Mouse (Mus musculus): Measurements from ENCODE around the gene Phactr2.
"Not testable (repeated sequence)": the region's sequence is repeated elsewhere in the genome, so short reads cannot be mapped to it uniquely, and the experiment has no call there.

The Phactr2 gene

GRCm38 (mm10) chr10:13473833-13474567 lies at the start of gene Phactr2:
Phactr2 (minus strand) TSS chr10:13474412.
- DNase-seq, result peak; percentile 22 to 31

GRCm38 (mm10) chr10:13521857-13522256 lies 47.6 kb upstream of the Phactr2 start:
- DNase-seq, result no peak

GRCm38 (mm10) chr10:13502371-13502770 lies 28.2 kb upstream of the Phactr2 start:
- DNase-seq, result no peak

GRCm38 (mm10) chr10:13501533-13501932 lies 27.3 kb upstream of the Phactr2 start:
- DNase-seq, result peak in 1 of 2 experiments; percentile 17

DNA sequence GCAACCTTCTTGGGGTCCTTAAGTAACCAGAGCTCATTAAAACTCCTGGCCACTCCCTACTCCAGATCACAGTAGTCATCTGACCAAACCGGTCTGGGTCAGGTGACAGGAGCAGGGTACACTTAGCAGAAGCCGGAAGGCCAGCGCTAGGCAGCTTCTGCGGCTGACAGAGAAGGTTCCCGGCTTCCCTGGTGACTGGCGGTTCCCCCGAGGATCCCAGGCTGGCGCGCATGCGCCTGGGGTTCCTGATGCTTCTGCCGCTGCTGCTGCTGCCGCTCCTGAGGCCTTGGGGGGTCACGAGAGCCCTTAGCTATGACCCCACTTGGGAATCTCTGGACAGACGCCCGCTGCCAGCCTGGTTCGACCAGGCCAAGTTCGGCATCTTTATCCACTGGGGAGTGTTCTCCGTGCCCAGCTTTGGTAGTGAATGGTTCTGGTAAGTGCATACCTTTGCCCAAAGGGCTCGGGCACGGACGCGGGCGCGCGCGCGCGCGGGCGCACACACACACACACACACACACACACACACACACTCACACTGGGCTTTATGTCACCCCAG lies 26.8 kb upstream of the Phactr2 start:
- peak; percentile 80 for DNase-seq

- peak in 1 of 2 experiments; percentile 7 for DNase-seq
These were observed 26.3 kb upstream of the Phactr2 start for GRCm38 (mm10) chr10:13500473-13500872.

GRCm38 (mm10) chr10:13499331-13499730 lies 25.1 kb upstream of the Phactr2 start, which contains the start of gene Fuca2:
Fuca2 (plus strand) TSS chr10:13499540.
- no peak for DNase-seq

DNA sequence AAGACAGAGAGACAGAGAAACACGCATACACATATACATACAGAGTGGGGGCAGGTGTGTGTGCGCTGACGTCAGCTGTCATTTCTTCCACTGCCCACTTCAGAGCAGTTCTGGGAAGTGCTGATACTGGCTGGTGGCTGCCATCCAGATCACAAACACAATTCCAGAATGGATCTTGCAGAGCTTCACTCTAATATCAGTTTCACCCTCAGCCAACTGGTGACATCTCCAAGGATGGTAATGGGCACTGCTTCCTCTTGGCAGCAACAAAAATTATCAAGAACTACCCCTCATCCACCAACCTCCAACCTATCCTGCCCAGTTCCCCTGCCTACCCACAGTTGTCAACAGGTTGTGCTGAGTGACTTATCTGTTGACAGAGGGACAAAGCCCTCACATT lies 22.1 kb upstream of the Phactr2 start:
- no peak for DNase-seq

GRCm38 (mm10) chr10:13493978-13494686 lies 19.9 kb upstream of the Phactr2 start:
- no peak for DNase-seq

DNA sequence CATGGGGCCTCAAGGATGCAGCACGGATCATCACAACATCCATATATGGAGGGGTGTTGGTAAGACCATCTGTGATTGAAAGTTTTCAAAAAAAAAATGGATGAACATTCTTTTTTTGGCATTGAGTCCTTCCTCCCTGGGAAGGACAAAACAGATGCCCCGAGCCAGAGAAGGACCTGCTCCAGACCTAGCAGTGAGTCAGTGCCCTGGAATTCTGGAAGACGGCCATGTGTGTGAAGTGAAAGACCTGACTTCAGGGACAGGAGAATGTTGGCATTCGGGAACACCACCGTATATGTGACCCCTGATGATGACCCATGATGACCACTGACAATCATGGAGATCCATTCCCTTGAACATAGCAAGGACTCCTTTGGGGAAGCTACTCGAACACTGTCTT lies 15.5 kb upstream of the Phactr2 start:
- no peak for DNase-seq

DNA sequence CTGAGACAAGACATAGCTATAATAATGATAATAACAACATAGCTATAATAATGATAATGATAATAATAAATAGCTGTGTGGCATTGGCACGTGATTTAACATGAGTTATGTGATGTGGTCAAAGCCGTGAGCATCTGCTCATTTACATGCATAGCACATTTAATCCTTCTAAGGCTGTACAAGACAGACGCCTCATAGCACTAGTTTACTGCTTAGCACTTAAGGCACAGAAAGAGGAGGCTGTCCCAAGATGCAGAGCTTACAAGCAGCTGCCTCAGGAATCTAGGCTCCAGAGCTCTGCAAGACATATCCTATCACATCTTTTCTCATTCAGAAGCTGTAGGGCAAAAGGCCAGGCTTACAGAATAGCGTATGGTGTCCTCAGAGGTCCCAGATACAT lies 11.7 kb upstream of the Phactr2 start:
- no peak for DNase-seq

DNA sequence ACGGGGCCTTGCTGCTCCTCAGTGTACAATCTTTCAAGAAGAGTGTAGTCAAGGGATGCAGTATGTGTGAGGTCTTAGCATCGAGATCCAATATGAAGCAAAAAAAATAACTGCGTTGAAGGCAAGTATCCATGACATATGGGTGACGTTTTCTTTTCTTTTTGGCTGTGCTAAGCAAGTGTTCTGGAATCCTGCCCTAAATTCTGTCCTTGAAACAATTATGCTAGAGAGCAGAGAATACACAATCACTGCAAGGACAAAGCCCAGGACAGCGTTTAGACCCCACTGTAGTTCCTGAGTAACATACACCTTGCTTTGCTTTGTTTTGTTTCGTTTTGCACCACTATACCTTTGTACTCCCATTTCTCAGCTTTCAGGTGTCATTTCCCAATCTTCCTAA lies 5.1 kb upstream of the Phactr2 start:
- DNase-seq, result no peak

DNA sequence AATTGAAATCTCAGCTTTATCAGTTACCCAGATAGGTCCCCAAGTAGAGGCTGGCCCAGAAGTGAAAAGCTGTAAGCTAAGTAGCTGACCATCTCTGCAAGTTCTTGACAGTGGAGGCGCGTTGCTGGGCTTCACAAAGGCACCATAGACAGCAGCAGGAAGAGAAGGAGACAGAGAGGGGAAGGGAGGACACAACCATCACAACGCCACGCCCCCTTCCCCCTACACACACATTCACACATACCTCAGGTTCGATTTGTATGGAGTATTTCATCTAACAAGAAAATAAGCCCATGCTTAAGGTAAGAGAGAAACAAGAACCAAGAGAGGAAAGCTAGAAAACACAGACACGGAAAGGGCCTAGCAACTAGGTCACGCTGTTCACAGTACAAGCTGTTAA lies 909 bp upstream of the Phactr2 start:
- DNase-seq, result no peak

DNA sequence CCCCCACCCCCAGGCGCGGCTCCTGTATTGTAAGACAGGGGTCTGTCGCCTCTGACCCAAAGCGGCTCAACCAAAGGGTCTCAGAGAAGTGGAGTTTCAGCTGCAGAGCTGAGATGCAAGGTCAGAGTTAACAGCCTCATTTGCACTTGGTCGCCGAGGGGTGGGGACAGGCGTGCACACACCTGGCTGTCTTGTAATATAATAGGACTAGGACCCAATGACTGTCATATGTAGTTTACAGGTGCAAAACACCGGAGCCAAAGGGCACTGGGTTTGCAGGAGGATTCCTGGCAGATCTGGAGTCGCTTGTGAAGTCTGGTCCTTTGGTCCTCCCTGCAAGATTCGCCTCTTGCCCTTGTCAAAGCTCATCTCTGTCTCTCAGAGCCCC lies 350 bp upstream of the Phactr2 start:
- peak in 1 of 2 experiments; percentile 6 for DNase-seq

GRCm38 (mm10) chr10:13473287-13473832 lies 852 bp downstream of the Phactr2 start:
- no peak for DNase-seq

DNA sequence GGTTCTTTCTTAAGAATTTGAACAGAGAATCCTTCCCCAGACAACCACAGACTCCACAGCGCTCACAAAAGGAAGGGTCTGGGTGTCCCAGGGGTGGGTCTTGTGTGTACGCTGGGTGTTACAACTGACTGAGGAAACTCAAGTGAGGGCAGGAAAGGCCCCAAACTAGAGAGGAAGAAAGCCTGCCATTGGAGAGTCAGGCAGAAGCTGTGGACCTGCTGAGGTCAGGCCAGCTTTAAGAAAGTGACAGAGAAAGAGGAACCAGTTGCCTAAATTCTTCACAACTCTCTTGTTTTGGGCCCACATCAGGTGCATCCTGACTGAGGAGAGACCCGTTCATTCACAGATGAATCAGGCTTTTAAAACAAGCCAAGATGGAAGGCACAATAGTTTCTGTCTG lies 4.0 kb downstream of the Phactr2 start:
- DNase-seq, result no peak

- DNase-seq, result not testable (repeated sequence)
These were observed 6.1 kb downstream of the Phactr2 start for GRCm38 (mm10) chr10:13468025-13468529.

- DNase-seq, result no peak
These were observed 7.3 kb downstream of the Phactr2 start for GRCm38 (mm10) chr10:13466925-13467324.

DNA sequence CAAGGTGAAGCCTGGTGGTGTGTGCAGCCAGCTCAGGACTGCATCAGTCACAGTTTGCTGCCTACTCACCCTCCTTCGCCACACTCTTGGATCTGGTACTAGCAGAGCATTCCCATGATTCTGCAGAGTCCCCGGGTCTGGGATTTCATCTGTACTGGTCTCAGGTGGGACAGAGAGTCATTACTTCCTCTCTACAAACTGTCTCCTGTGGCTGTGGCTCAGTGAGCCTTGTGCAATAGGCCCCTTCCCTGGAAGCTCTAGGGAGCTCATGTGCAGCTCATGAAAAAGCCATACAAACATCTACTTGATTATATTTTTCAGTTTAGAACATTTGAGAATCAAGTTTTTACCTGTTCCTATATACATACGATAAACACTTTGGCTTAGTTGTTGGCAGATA lies 9.9 kb downstream of the Phactr2 start:
- DNase-seq, result not testable (repeated sequence)

DNA sequence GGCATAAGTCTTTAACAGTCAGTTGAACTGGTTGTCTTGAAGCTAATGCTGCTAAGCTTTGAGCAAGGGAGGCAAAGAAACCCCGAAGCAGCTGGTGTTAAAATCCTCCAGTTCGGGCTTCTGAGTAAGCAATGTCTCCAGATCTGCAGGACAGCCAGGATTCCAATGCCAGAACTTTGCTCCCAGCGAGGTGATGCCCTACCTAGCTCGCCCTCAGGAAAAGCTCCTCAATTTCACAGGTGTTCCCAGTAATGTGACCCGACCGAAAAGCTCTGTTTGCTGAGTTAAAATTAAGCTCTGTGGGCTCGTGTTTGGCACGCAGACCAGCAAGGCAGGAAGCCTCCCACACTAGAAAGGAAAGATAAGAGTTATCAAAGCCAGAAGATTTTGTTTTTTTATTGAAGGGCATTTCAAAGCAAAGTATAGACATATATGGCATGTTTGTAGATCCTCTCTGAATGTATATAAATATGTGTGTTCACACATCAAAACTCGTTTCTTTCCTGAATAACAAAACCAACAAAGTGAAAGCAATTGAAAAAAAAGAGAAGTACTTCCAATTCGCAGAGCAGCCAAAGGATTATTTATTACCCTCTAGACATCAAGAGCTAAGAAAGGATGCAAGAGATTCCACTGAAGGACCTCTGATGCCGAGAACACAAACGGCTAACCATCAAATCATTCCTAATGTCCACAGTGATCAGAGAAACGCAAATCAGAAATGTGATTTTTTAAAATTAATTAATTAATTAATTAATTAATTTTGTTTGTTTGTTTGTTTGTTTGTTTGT lies 20.8 kb downstream of the Phactr2 start:
- DNase-seq, result no peak

- no peak for DNase-seq
These were observed 22.6 kb downstream of the Phactr2 start for GRCm38 (mm10) chr10:13451640-13452039.

- DNase-seq, result no peak
These were observed 25.7 kb downstream of the Phactr2 start for GRCm38 (mm10) chr10:13448283-13449045.
